Mouse (Mus musculus) embryo, embryonic 9.5 days (tissue): ENCODE results near the gene Olfr586.

Experiments
- DNase-seq: peaks from one replicate; pipeline ENCODE4 v3.0.0-alpha.2; 2017; ENCODE audit errors: extremely low spot score

Gene Olfr586

DNA sequence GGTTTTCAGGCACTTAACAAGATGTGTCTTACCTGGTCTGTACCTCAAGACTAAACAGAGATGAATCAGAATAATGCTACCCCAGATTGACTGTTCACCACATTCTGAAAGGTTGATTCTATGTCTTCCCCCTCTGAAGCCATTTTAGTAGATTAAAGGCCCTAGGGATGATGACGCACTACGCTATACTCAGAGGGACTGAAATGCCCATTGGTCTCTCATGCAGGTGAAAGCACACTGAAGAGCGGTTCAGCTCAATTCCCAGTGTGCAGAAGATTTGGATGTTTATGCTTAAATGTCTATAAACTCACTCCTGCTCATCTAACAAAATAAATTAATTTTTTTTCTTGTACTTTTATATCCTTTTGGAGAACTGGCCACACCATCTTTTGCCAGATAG lies at the start of gene Olfr586:
TSS of gene Olfr586 (minus strand) at position 101 of the 400 bp plus-strand sequence.
- no peak for DNase-seq

DNA sequence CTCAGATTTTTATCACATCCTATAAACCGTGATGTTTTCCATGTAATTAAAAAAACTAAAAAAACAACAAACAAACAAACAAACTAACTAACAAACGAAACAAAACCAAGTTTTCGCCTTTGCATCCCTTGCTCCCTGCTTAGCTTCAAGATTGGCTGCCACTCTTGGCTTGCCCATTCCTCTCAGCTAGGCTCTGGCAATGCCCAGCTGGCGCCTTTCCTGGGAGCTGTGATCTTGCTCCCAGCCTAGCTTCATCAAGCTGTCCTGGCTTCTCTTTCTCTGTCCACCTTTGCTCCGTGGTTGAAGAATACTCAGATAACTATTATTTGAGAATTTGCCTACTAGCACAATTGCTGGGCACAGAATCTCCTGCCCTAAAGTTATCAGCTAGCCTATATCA lies 44.3 kb upstream of the Olfr586 start:
- DNase-seq: no peak

DNA sequence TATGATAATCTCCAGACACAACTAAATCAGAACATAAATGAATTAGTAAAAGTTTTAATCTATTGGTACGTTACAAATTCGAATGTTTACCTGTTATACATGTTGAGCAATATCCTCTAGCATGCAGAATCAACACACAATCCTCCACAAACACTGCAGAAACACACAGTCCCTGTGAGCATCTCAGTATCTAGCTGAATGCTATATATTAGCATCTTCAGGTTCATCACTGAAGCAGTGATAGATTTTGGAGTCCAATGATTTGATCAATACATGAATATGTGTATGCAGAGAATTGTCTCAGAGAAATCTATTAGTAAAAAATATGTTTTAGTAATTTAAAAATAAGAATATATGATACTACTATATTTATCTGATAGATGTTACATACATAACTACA lies 30.8 kb upstream of the Olfr586 start, which contains the start of gene Olfr589:
TSS of gene Olfr589 (minus strand) at position 101 of the 400 bp plus-strand sequence.
- DNase-seq: no peak

DNA sequence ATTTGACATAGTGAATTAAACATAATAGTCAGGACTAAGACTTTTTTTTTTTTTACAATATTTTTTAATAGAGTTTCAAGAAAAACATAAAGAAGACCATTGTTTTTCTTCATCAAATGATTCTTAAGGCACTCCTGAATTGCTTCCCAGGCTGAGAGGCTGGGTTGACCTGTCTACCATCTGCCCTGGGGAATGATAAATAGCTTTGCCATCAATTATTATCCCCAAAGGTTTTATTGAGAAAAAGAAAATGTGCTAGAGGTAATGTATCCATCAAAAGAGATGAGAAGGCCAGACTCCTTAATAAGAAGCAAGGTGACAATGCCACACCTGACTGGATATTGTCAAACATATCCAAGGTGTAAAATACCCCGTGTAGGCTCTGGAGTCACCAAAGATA lies 15.1 kb upstream of the Olfr586 start, which contains the start of gene Olfr588-ps1:
TSS of gene Olfr588-ps1 (plus strand) at position 301 of the 400 bp plus-strand sequence.
- no peak for DNase-seq

DNA sequence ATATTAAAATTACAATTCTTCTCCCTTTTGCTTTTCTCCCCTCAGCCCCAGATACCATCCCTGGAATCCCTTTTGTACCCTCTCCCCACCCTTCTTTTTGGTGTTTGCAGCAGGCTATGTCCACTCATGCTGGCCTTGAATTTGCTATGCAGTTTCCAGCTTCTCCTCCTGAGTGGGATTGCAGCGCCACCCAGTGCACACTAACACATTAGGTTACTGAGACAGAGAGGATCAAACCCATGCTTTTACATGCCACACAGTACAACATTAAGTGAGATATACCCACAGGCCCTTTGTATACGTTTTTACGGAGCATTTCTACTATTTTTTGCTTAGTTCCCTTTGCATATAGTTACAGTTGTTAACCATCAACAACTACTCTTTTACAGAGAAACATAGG lies 6.0 kb downstream of the Olfr586 start:
- no peak for DNase-seq

DNA sequence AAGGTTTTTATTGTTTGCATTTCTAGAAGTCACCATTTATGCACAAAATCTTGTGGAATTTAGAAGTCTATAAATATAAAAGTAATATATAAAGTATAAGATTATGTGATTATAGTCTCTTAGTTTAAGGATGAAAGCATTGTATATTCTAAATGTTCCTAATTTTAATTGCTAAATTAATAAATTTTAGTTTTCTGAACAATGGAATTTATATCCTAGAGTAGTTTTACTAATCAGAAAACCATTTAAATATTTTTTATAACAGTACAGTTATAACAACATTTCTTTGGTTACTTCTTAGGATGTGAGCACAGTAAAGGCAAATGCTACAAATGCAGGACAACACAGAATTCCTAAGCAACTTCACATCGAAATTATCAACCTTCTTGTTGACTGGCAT lies 28.0 kb downstream of the Olfr586 start, which contains the start of gene Olfr585:
TSS of gene Olfr585 (plus strand) at position 301 of the 400 bp plus-strand sequence.
- no peak for DNase-seq

DNA sequence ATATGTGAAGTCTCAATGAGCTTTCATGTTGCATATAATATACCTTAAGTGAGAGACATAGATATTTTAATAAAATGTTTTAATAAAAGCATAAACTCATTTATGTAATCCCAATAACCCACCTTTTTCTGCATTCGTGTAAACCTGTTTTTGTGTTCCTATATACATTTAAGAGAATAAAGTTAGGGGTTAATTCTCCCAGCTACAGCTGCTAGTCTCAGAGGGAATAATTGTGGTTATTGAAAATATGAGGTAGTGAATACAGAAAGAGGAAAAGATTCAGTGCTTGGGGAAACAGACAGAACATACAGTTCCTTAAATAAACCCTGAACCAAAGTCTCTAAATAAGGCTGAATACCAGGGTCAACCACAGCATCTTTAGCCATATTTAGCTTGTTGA lies 43.9 kb downstream of the Olfr586 start, which contains the start of gene Olfr584:
TSS of gene Olfr584 (plus strand) at position 301 of the 400 bp plus-strand sequence.
- no peak for DNase-seq
